Mouse (Mus musculus) monocyte, adult 2 months (primary cell): Measurements from ENCODE around the gene Eml5.

Experiments used
- DNase-seq, 2 experiments: peaks; one replicate each; pipeline ENCODE4 v3.0.0; 2022; ENCODE audit warnings: low spot score in 2 of 2, low read depth in 1 of 2

Eml5 gene

GRCm38 (mm10) chr12:98900881-98901801 lies at the start of gene Eml5:
Gene Eml5 (minus strand): TSS chr12:98901484.
- DNase-seq, result peak in 1 of 2 experiments; percentile 39

GRCm38 (mm10) chr12:98932856-98933255 lies 31.6 kb upstream of the Eml5 start:
- no peak for DNase-seq

GRCm38 (mm10) chr12:98932441-98932840 lies 31.2 kb upstream of the Eml5 start:
- DNase-seq, result no peak

DNA sequence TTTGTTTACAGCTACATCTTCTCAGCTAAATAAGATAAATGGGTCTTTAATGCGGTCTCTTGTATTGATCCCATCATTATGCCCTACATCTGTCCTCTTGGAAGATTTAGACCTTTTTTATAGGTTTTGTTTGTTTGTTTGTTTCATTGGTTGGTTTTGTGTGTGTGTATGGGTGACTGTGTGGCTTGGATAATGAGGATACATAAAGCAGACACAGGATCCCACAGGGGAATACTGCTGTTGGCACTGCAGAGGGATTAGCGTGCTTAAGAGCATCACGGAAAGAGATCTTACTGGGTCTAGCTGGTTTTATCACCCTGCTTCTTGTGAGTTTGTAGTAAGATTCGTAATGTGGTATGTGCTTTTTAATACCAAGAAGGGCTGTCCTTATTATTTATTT lies 29.9 kb upstream of the Eml5 start:
- no peak for DNase-seq

DNA sequence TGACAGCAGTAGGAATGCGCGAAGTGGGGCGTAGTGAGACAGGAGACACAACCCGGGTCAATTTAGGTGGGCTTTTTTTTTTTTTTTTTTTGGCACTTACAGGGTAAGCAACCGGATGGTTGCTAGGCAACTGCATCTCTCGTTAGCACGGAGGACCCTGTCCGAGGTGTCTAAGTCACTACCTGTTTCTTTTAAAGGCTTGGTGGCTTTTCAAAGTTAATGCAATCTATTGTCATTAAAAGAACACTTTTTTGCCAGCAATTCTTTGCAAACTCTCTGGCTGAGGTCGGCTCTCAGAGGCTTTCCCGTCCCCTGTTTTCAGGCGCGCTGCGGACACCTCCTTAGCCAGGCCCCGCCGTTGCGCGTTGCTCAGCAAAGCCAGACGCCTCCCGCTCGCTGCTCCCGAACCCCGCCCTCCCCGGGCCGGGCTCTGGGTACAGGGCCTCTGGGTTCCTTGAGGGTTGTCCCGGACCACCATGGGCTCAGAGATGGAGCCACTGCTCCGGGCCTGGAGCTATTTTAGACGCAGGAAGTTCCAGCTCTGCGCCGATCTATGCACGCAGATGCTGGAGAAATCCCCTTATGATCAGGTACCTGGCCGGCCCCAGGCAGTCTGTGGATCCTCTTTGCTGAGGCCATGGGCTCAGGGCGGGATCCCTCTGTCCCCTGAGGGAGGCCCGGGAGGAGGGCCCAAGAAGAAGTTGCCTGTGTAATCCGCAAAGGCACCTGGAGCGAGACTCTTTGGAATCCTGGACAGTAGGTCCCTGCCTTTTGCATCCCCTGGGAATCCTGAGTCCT lies 19.1 kb upstream of the Eml5 start, which contains the start of gene Ttc8:
Gene Ttc8, plus strand, starts transcription at position 381 of the 798 bp plus-strand sequence.
- DNase-seq, result peak in 1 of 2 experiments; percentile 61

GRCm38 (mm10) chr12:98910096-98910495 lies 8.8 kb upstream of the Eml5 start:
- no peak for DNase-seq

DNA sequence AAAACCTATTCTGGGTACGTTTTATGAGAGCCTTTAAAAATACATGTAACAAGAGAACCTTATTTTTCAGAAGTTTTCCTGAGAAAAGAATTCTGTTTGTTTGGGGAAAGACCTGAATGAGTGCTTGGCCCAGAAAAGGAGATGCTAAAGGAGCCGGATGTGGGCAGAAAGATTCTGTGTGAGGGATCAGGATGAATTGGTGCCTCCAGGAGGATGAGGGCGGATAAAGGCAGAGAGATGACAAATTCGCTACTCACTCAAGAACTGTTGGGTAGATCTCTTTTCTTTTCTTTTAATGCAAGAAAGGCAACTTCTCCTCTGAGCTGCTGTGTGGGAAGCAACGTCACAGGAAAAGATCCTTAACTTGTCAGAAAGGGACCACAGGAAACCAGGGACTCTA lies 4.2 kb upstream of the Eml5 start:
- DNase-seq, result no peak

DNA sequence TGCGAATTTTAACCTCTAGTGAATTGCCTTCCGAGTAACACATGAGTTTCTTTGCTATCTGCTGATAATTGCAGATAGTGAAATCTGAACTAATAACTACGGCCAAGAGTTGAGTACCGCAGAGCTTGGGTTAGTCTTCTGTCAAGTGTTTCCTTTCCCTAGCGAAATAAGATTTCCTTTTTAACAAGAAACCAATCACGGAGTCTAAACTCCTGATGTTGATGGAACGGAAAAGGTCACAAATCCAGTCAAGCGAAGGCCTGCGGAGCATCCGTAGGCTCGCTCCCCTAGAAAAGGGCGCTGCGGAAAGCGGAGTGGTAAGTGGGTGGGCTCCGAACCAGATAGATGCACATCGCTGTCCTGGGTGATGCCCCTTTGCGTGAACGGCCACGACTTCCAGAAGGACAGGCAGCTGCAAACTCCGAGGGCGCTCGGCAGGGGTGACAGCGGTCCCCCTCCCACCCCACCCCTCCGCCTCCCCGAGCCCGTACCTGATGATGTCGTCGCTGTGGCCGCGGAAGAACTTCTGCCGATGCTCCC lies 873 bp downstream of the Eml5 start:
- no peak for DNase-seq

DNA sequence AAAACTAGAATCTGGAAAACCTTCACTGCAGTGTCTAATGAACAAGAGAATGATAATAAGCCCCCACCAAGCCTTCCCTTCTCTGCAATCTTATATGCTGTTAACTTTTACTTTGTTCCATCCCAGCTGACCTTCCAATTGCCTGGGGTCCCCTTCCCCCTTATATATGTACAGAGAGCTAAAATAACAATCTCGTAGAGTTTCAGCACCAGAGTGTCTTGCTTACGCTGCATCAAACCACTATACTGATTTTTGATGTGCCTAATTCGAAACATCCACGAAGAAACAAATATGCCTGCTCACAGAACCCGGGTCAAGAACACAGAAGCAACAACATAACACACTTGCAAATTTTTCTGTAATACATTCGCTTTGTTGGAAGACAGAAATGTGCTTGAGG lies 1.6 kb downstream of the Eml5 start:
- DNase-seq, result no peak

DNA sequence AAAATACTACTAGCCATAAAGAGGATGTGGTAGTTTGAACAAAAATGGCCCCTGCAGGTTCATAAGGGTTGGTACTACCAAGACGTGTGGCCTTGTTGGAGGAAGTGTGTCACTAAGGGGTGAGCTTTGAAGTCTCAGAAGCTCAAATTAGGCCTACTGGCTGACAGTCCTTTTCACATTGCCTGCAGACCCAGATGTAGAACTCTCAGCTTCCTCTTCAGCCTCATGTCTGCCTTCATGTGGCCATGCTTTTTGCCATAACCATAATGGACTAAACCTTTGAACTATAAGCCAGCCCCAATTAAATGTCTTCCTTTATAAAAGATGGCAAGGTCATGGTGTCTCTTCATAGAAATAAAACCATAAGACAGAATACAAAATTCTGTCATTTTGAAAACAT lies 4.5 kb downstream of the Eml5 start:
- DNase-seq, result no peak

GRCm38 (mm10) chr12:98884515-98884914 lies 16.8 kb downstream of the Eml5 start:
- DNase-seq, result no peak

GRCm38 (mm10) chr12:98881796-98882195 lies 19.5 kb downstream of the Eml5 start:
- no peak for DNase-seq

GRCm38 (mm10) chr12:98878693-98879092 lies 22.6 kb downstream of the Eml5 start:
- no peak for DNase-seq

DNA sequence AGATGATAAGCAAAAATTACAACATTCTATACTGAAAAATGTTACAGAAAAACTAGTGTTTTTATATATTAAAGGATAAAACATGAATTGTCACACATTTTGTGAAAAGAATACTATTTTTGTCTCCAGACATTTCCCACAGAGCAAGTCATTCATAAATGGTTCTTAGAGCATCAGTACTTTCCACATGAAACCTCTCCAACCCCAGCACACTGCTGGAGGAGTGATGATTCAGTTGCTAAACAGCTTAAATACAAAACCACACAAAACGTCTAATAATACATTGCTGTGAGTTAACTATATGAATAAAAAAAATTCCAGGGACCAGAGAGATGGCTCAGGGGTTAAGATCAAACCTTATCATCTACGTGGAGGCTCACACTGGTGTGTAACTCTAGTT lies 26.1 kb downstream of the Eml5 start:
- no peak for DNase-seq

DNA sequence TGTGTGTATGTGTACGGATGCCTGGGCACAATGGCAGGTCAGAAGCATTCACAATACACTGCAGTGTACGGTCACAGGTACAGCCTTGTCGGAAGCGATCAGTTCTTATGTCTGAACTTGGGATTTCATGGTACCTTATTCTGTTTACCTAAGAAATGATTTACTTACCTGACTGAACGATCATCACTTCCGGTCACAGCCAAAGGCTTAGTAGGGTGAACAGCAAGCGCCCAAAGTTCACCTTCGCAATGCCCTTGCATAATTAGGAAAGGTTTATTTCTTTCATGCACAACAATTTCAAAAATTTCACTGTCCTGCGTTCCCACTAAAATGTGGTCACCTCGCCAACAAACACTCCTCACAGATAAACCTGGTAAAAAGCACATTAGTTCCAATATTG lies 28.4 kb downstream of the Eml5 start:
- no peak for DNase-seq

- no peak for DNase-seq
Measured at GRCm38 (mm10) chr12:98863436-98863835, 37.8 kb downstream of the Eml5 start.

- DNase-seq, result no peak
Measured at GRCm38 (mm10) chr12:98860316-98860715, 41.0 kb downstream of the Eml5 start.

GRCm38 (mm10) chr12:98850767-98851166 lies 50.5 kb downstream of the Eml5 start:
- no peak for DNase-seq

DNA sequence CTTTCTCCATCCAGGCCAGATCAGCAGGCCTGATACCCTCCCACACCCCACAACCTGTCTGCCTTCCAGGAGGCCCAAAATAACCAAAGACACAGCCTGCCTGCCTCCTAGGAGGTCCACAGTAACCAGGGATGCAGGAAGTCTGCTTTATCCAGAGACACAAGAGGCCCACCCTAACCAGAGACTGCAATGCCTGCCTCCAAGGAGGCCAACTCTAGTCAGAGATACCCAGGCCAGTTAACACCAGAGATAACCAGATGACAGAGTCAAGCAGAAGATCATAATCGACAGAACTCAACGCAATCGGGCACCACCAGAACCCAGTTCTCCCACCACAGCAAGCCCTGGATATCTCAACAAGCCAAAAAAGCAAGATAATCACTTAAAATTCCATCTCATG lies 56.5 kb downstream of the Eml5 start:
- no peak for DNase-seq

DNA sequence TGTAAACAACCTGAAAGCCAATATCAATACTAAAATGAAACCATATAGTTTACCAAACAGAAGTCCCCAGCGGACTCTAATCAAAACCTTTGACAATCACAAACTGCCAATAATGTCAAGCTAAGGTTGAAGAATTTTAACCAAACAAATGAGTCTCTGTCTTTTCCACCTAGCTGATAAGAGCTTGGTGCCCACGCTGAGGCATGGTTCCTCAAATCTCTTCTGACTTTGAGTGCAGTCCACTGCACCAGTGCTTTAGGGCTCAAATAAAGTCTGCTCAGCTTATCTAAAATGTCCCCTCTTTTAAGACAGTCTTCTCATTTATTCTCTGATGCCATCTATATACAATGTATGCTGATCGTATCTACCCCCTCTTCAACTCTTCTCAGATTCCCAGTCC lies 61.1 kb downstream of the Eml5 start:
- no peak for DNase-seq

DNA sequence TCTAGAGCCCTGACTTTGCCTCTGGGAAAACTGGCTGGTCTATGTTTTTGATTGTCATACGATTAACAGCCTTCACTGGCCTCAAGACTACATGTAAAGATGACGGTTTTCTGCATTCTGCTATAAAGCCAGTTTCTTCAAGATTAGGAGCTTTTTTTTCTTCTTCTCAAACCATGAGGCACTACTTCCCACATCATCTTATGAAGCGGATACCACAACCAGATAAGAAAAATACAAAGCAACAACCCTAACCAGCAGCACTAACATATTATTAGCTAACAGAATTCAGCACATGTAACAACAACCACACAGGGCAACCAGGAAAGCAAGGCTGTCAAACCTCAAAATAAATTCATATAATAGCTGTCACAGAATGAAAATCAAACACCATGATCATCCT lies 63.3 kb downstream of the Eml5 start:
- no peak for DNase-seq

DNA sequence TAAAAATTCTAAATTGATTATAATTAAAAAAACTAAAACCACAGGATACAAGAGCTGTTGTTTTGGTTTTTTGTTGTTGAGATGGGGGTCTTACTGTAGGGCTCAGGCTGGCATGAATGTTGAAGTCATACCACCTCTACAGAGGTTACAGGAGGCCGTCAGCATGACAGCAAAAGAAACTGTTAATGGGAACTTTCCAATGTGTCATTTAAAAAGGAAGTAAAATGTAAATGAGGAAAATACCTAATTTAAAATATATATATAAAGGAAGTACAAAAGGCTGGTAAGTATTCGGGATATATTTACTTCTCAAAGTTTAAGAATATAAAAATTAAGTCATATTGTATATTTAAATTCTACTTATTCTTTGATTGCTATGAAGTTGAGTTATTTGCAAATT lies 65.8 kb downstream of the Eml5 start:
- DNase-seq, result no peak
